Mouse (Mus musculus): Measurements from ENCODE around the gene Cacna2d3.

Gene Cacna2d3

GRCm38 (mm10) chr14:29643217-29643616 lies 78.4 kb downstream of the Cacna2d3 start:
- DNase-seq (ENCODE audit: low read depth) = no peak

- no peak for DNase-seq (ENCODE audit: low read depth)
These were observed 82.4 kb downstream of the Cacna2d3 start for GRCm38 (mm10) chr14:29639266-29639665.

- no peak for DNase-seq (ENCODE audit: low read depth)
These were observed 93.5 kb downstream of the Cacna2d3 start for GRCm38 (mm10) chr14:29628213-29628612.

GRCm38 (mm10) chr14:29612436-29612835 lies 109.2 kb downstream of the Cacna2d3 start:
- no peak for DNase-seq (ENCODE audit: low read depth)

GRCm38 (mm10) chr14:29608761-29609160 lies 112.9 kb downstream of the Cacna2d3 start:
- DNase-seq (ENCODE audit: low read depth) = no peak

- DNase-seq (ENCODE audit: low read depth) = no peak
These were observed 122.2 kb downstream of the Cacna2d3 start for GRCm38 (mm10) chr14:29599428-29599827.

GRCm38 (mm10) chr14:29592896-29593295 lies 128.8 kb downstream of the Cacna2d3 start:
- DNase-seq (ENCODE audit: low read depth) = no peak

GRCm38 (mm10) chr14:29589628-29590027 lies 132.0 kb downstream of the Cacna2d3 start:
- no peak for DNase-seq (ENCODE audit: low read depth)

GRCm38 (mm10) chr14:29581961-29582360 lies 139.7 kb downstream of the Cacna2d3 start:
- no peak for DNase-seq (ENCODE audit: low read depth)

- no peak for DNase-seq (ENCODE audit: low read depth)
These were observed 143.9 kb downstream of the Cacna2d3 start for GRCm38 (mm10) chr14:29577786-29578185.

GRCm38 (mm10) chr14:29575551-29575950 lies 146.1 kb downstream of the Cacna2d3 start:
- no peak for DNase-seq (ENCODE audit: low read depth)

GRCm38 (mm10) chr14:29562704-29563103 lies 159.0 kb downstream of the Cacna2d3 start:
- no peak for DNase-seq (ENCODE audit: low read depth)

- no peak for DNase-seq (ENCODE audit: low read depth)
These were observed 160.4 kb downstream of the Cacna2d3 start for GRCm38 (mm10) chr14:29561122-29561834.

GRCm38 (mm10) chr14:29558440-29558839 lies 163.2 kb downstream of the Cacna2d3 start:
- DNase-seq (ENCODE audit: low read depth) = no peak

- DNase-seq (ENCODE audit: low read depth) = no peak
These were observed 165.5 kb downstream of the Cacna2d3 start for GRCm38 (mm10) chr14:29556152-29556551.

GRCm38 (mm10) chr14:29552471-29552870 lies 169.2 kb downstream of the Cacna2d3 start:
- no peak for DNase-seq (ENCODE audit: low read depth)

GRCm38 (mm10) chr14:29548646-29549045 lies 173.0 kb downstream of the Cacna2d3 start:
- no peak for DNase-seq (ENCODE audit: low read depth)

- DNase-seq (ENCODE audit: low read depth) = no peak
These were observed 191.1 kb downstream of the Cacna2d3 start for GRCm38 (mm10) chr14:29530516-29530915.

GRCm38 (mm10) chr14:29528696-29529095 lies 193.0 kb downstream of the Cacna2d3 start:
- DNase-seq (ENCODE audit: low read depth) = no peak

- DNase-seq (ENCODE audit: low read depth) = no peak
These were observed 201.7 kb downstream of the Cacna2d3 start for GRCm38 (mm10) chr14:29519751-29520669.

GRCm38 (mm10) chr14:29502667-29503066 lies 219.0 kb downstream of the Cacna2d3 start:
- DNase-seq (ENCODE audit: low read depth) = no peak

- DNase-seq (ENCODE audit: low read depth) = no peak
These were observed 222.9 kb downstream of the Cacna2d3 start for GRCm38 (mm10) chr14:29498546-29499290.

All from naive thymus-derived CD4-positive, alpha-beta T cell, adult 2 months (primary cell).